Mouse (Mus musculus) CH12F3 (cell line): ENCODE results near the gene 4930558K02Rik.

Experiments used
- in situ Hi-C: fragments of 300-500 bp; cut with MboI; formaldehyde crosslinking; loops from 2 replicates; pipeline ENCODE4 v1.14.3; 2020; ENCODE audit warnings: low sequenced_read_pairs

The 4930558K02Rik gene

GRCm38 (mm10) chr1:161907795-161908457 is 71.5 kb downstream of the 4930558K02Rik start:
- in situ Hi-C loops: no loop called here

- in situ Hi-C loops: no loop called here
Measured at GRCm38 (mm10) chr1:161907111-161907510, 72.3 kb downstream of the 4930558K02Rik start.

GRCm38 (mm10) chr1:161902692-161903452 is 76.6 kb downstream of the 4930558K02Rik start:
- in situ Hi-C loops: no loop called here

GRCm38 (mm10) chr1:161900129-161900528 is 79.3 kb downstream of the 4930558K02Rik start:
- in situ Hi-C loops: no loop called here

GRCm38 (mm10) chr1:161897235-161897634 is 82.2 kb downstream of the 4930558K02Rik start:
- in situ Hi-C loops: no loop called here

GRCm38 (mm10) chr1:161896130-161896529 is 83.3 kb downstream of the 4930558K02Rik start:
- in situ Hi-C loops: no loop called here

- in situ Hi-C loops: no loop called here
Measured at GRCm38 (mm10) chr1:161895014-161895413, 84.4 kb downstream of the 4930558K02Rik start.

- in situ Hi-C loops: no loop called here
Measured at GRCm38 (mm10) chr1:161894553-161894952, 84.9 kb downstream of the 4930558K02Rik start.

GRCm38 (mm10) chr1:161894126-161894525 is 85.3 kb downstream of the 4930558K02Rik start:
- in situ Hi-C loops: no loop called here
